Mouse (Mus musculus): ENCODE data around the gene Rgs6. TPM values are rescaled to one million over a fixed set of nuclear protein-coding genes. Genes with fewer than 3 reads are reported as not detected.

Rgs6 gene
- polyA plus RNA-seq, 2 experiments: 0.07 to 0.20 TPM

DNA sequence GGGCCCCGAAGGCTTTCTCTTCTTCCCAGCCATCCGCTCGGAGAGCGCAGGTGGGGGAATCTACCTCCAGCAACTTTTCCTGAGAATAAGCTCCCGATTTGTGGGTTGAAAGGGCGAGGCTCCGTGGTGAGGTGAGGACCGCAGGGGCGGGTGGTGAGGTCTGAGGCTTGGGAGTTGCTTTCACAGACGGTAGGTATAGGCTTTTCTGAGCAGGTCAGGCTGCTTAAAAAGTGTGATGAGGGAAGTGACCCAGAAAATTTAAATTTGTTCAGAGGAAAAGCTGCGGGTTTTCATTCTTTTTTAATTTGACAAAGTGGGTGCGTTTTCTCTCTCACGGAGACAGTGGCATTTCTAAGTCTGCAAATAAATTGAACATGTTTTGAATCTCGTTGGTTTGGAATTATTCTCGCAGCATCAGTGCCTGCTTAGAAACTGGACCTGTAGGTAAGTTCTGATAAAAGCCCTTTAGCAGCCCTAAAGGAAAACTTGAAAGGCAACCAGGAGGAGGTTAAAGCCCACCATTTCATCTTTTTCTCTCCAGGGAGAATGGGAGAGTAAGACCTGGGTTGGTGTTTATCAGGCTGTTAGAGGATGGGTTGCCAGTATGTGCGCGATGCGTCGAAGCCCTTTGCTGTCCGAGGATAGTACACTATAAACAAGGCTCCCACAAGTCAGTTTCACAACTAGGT lies 29.7 kb downstream of the Rgs6 start:
- Histone ChIP-seq H3K9me3 (ENCODE audit: control insufficient read depth, low read length) (no peaks in the 10 kb centered on the region), H3K27me3 (ENCODE audit: control insufficient read depth, insufficient read depth, low read length) (peaks cover 32% of the 10 kb centered on the region), H3K4me2 (ENCODE audit: low read depth) (peak overlapping the region; percentile 42), H3K36me3 (replicated peaks; ENCODE audit: control insufficient read depth, insufficient read depth, low read depth) (no peaks in the 10 kb centered on the region), H3K4me3 (ENCODE audit: insufficient read depth in 1 of 2, low read depth in 2 of 2, low read length in 2 of 2) (no peak overlapping the region), H3K4me1 (replicated peaks; ENCODE audit: control insufficient read depth in 2 of 2, insufficient read depth in 2 of 2, low read length in 1 of 2) (no peaks in the 10 kb centered on the region), H3K9ac (replicated peaks) (no peak overlapping the region), H3K27ac (no peak overlapping the region)
- ATAC-seq (ENCODE audit: insufficient read depth): no peak
- TF ChIP-seq CTCF (IDR thresholded peaks at IDR 0.05; ENCODE audit: low read depth): no peak
- TF ChIP-seq EP300 (IDR thresholded peaks at IDR 0.05; ENCODE audit: low read depth): no peak
- WGBS (ENCODE audit: insufficient replicate concordance): 23% methylated on average over 20 of the region's 20 CpGs
- DNase-seq (ENCODE audit: low read depth in 3 of 3, low spot score in 3 of 3): no peak

DNA sequence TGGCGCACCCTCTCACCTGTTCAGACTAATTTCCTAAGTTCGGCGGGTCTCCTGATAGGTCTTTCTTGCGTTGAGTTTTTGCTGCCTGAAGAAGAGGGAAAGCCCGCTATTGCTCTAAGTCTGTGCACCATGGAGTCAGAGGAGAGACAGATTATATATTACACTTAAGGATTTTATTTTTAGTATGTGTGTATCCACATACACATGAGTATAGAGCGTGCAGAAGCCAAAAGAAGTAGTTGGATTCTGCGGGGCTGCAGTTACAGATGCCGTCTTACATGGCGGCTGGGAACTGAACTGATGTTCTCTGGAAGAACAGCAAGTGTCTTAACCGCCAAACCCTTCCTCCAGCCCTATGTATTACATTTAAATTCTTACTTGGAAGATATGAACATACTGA lies 52.3 kb downstream of the Rgs6 start:
- Histone ChIP-seq H3K9ac (replicated peaks) (no peak overlapping the region), H3K36me3 (replicated peaks; ENCODE audit: control insufficient read depth, insufficient read depth, low read depth) (no peaks in the 10 kb centered on the region), H3K4me1 (replicated peaks; ENCODE audit: control insufficient read depth in 2 of 2, insufficient read depth in 2 of 2, low read length in 1 of 2) (no peaks in the 10 kb centered on the region), H3K9me3 (ENCODE audit: control insufficient read depth, low read length) (no peaks in the 10 kb centered on the region), H3K27ac (no peak overlapping the region), H3K4me2 (ENCODE audit: low read depth) (no peak overlapping the region), H3K4me3 (ENCODE audit: insufficient read depth in 1 of 2, low read depth in 2 of 2, low read length in 2 of 2) (no peak overlapping the region), H3K27me3 (ENCODE audit: control insufficient read depth, insufficient read depth, low read length) (no peaks in the 10 kb centered on the region)
- DNase-seq (ENCODE audit: low read depth in 3 of 3, low spot score in 3 of 3): no peak
- ATAC-seq (ENCODE audit: insufficient read depth): no peak
- WGBS (ENCODE audit: insufficient replicate concordance): 82% methylated on average over 10 of the region's 10 CpGs
- no peak for TF ChIP-seq CTCF (IDR thresholded peaks at IDR 0.05; ENCODE audit: low read depth)
- TF ChIP-seq EP300 (IDR thresholded peaks at IDR 0.05; ENCODE audit: low read depth): no peak

GRCm38 (mm10) chr12:82647876-82648275 lies 59.8 kb downstream of the Rgs6 start:
- H3K9me3 ChIP-seq (ENCODE audit: control insufficient read depth, low read length): no peaks in the 10 kb centered on the region
- H3K4me2 ChIP-seq (ENCODE audit: low read depth): no peak overlapping the region
- TF ChIP-seq CTCF (IDR thresholded peaks at IDR 0.05; ENCODE audit: low read depth): no peak
- TF ChIP-seq EP300 (IDR thresholded peaks at IDR 0.05; ENCODE audit: low read depth): no peak
- H3K27me3 ChIP-seq (ENCODE audit: control insufficient read depth, insufficient read depth, low read length): no peaks in the 10 kb centered on the region
- no peak for DNase-seq (ENCODE audit: low read depth in 3 of 3, low spot score in 3 of 3)
- 78% methylated on average over 4 of the region's 4 CpGs for WGBS (ENCODE audit: insufficient replicate concordance)
- H3K36me3 ChIP-seq (replicated peaks; ENCODE audit: control insufficient read depth, insufficient read depth, low read depth): no peaks in the 10 kb centered on the region
- no peak for ATAC-seq (ENCODE audit: insufficient read depth)
- H3K4me1 ChIP-seq (replicated peaks; ENCODE audit: control insufficient read depth in 2 of 2, insufficient read depth in 2 of 2, low read length in 1 of 2): no peaks in the 10 kb centered on the region
- H3K9ac ChIP-seq (replicated peaks): no peak overlapping the region
- no peak overlapping the region for H3K4me3 ChIP-seq (ENCODE audit: insufficient read depth in 1 of 2, low read depth in 2 of 2, low read length in 2 of 2)
- no peak overlapping the region for H3K27ac ChIP-seq

- WGBS (ENCODE audit: insufficient replicate concordance): 40% methylated on average over 5 of the region's 5 CpGs
Measured at GRCm38 (mm10) chr12:82649991-82650390, 61.9 kb downstream of the Rgs6 start.

GRCm38 (mm10) chr12:82664598-82664997 lies 76.5 kb downstream of the Rgs6 start:
- Histone ChIP-seq H3K9me3 (ENCODE audit: control insufficient read depth, low read length) (no peaks in the 10 kb centered on the region), H3K9ac (replicated peaks) (no peak overlapping the region), H3K4me1 (replicated peaks; ENCODE audit: control insufficient read depth in 2 of 2, insufficient read depth in 2 of 2, low read length in 1 of 2) (no peaks in the 10 kb centered on the region), H3K4me3 (ENCODE audit: insufficient read depth in 1 of 2, low read depth in 2 of 2, low read length in 2 of 2) (no peak overlapping the region), H3K27ac (no peak overlapping the region), H3K36me3 (replicated peaks; ENCODE audit: control insufficient read depth, insufficient read depth, low read depth) (no peaks in the 10 kb centered on the region), H3K4me2 (ENCODE audit: low read depth) (no peak overlapping the region), H3K27me3 (ENCODE audit: control insufficient read depth, insufficient read depth, low read length) (no peaks in the 10 kb centered on the region)
- no peak for DNase-seq (ENCODE audit: low read depth in 3 of 3, low spot score in 3 of 3)
- WGBS (ENCODE audit: insufficient replicate concordance): 52% methylated on average over 7 of the region's 7 CpGs
- no peak for TF ChIP-seq CTCF (IDR thresholded peaks at IDR 0.05; ENCODE audit: low read depth)
- no peak for TF ChIP-seq EP300 (IDR thresholded peaks at IDR 0.05; ENCODE audit: low read depth)
- no peak for ATAC-seq (ENCODE audit: insufficient read depth)

More at GRCm38 (mm10) chr12:82649991-82650390, 61.9 kb downstream of the Rgs6 start:
- no peak for DNase-seq (ENCODE audit: low read depth in 3 of 3, low spot score in 3 of 3)
- no peaks in the 10 kb centered on the region for H3K4me1 ChIP-seq (replicated peaks; ENCODE audit: control insufficient read depth in 2 of 2, insufficient read depth in 2 of 2, low read length in 1 of 2)
- no peaks in the 10 kb centered on the region for H3K27me3 ChIP-seq (ENCODE audit: control insufficient read depth, insufficient read depth, low read length)
- no peak overlapping the region for H3K9ac ChIP-seq (replicated peaks)
- no peak overlapping the region for H3K4me2 ChIP-seq (ENCODE audit: low read depth)
- no peak overlapping the region for H3K27ac ChIP-seq
- H3K4me3 ChIP-seq (ENCODE audit: insufficient read depth in 1 of 2, low read depth in 2 of 2, low read length in 2 of 2): no peak overlapping the region
- H3K36me3 ChIP-seq (replicated peaks; ENCODE audit: control insufficient read depth, insufficient read depth, low read depth): no peaks in the 10 kb centered on the region
- TF ChIP-seq CTCF (IDR thresholded peaks at IDR 0.05; ENCODE audit: low read depth) (no peak), EP300 (IDR thresholded peaks at IDR 0.05; ENCODE audit: low read depth) (no peak)
- ATAC-seq (ENCODE audit: insufficient read depth): no peak
- H3K9me3 ChIP-seq (ENCODE audit: control insufficient read depth, low read length): no peaks in the 10 kb centered on the region

All from liver, embryonic 14.5 days (tissue).